Mouse (Mus musculus) right cerebral cortex, postnatal 25 days (tissue): Measurements from ENCODE around the gene Fbll1.
A peak's percentile ranks its signal among the peaks of the same experiment; 100 is the strongest.
"Not testable (repeated sequence)": the region's sequence is repeated elsewhere in the genome, so short reads cannot be mapped to it uniquely, and the experiment has no call there.

Experiments used
- DNase-seq: peaks from one replicate; pipeline ENCODE4 v3.0.0; 2022

The Fbll1 gene

DNA sequence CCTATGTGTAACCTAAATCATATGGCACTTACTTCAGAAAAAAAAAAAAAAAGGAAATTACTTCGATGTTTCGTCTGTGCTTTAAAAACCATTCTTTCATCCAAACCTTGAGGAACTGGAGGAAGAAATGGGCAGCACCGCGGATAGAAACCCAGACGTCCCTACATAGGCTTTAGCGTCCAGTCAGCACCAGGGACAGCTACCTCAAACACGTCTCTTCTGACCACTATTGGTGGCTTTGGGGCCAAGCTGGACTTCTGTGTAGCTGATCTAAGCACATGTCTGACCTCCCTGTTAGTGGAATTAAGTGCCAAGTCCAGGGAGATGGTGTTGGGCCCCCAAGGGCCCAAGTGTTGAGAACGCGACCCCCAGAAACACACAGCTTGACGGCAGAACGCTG, at the start of gene Fbll1:
TSS of gene Fbll1 (minus strand) at position 11 of the 400 bp plus-strand sequence.
- DNase-seq, result no peak

DNA sequence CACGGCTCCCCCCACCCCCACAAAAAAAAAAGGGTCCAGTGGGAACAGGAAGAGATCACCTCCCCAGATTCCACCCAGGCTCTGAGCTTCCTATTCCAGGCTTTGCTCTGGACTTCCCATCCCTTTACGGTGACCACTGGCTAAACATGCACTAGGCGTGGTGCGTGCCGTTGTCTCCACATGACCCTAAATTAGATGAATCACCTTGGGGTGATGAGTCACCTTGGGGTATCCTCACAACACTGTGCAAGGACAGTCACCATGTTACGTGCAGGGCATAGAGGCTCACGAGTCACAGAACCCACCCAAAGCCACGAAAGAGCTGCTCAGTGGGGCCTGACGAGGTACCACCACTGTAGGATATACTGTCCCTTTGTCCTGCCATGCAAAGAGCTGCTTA, 45.6 kb upstream of the Fbll1 start:
- no peak for DNase-seq

- DNase-seq, result not testable (repeated sequence)
Measured at GRCm38 (mm10) chr11:35842560-35842959, 43.9 kb upstream of the Fbll1 start.

- DNase-seq, result no peak
Measured at GRCm38 (mm10) chr11:35841738-35842325, 43.1 kb upstream of the Fbll1 start.

DNA sequence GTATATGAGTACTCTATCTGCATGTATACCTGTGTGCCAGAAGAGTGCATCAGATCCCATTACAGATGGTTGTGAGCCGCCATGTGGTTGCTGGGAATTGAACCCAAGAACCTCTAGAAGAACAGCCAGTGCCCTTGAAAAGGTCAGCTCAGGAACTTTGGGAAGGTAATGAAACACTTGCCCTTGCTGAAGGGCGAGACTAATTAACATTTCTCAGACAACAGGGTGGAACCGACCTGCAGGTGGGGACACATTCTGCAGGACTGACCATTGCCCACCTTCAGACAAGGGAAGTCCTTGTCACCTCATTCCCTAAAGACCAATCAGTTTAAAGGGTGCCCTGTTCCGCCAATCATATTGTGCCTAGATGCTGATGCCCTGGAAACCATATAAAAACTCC, 42.1 kb upstream of the Fbll1 start:
- not testable (repeated sequence) for DNase-seq

- no peak for DNase-seq
Measured at GRCm38 (mm10) chr11:35840282-35840681, 41.6 kb upstream of the Fbll1 start.

DNA sequence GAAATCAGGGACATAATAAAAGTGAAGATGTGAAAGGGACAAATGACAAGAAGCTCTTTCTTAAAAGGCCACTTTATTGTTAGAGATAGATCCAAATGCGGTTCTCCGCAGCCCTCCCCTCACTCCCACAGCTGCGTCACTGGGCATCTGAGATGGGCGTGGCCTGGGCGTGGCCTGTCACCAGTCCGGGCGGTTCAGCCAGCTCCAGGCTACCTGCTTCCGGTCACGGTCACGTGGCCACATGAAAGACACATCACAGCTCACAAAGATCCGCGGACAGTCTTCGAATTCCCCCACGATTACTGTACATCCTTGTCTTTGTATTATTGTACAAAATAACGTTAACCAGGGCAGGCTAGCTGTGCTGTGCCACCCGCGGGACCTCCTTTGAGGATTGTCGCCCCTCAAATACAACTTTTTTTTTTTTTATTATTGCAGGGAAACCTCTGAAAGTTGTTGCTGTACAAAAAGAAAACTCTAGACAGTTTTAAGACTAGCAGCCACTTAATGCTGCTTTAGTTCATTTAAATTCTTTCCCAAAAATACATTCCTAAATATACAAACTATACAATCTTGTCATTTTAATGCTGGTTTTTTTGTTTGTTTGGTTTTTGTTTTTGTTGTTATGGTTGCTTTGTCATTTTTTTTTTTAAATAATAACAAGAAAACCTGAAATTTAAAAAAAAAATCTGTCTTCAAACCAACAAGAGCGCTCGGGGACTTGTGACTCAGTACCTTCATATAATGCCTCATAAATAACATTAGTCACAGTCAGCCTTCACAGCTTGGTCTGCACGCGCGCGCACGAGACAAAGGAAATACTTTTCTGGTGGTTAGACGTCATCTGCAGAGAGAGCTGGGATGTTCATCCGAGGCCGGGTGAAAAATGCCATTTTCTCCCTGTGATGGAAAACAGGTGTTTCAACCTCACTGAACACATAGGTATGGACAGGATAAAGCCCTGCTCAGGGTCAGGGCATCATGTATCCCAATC, 40.0 kb upstream of the Fbll1 start:
- DNase-seq, result peak; percentile 67

DNA sequence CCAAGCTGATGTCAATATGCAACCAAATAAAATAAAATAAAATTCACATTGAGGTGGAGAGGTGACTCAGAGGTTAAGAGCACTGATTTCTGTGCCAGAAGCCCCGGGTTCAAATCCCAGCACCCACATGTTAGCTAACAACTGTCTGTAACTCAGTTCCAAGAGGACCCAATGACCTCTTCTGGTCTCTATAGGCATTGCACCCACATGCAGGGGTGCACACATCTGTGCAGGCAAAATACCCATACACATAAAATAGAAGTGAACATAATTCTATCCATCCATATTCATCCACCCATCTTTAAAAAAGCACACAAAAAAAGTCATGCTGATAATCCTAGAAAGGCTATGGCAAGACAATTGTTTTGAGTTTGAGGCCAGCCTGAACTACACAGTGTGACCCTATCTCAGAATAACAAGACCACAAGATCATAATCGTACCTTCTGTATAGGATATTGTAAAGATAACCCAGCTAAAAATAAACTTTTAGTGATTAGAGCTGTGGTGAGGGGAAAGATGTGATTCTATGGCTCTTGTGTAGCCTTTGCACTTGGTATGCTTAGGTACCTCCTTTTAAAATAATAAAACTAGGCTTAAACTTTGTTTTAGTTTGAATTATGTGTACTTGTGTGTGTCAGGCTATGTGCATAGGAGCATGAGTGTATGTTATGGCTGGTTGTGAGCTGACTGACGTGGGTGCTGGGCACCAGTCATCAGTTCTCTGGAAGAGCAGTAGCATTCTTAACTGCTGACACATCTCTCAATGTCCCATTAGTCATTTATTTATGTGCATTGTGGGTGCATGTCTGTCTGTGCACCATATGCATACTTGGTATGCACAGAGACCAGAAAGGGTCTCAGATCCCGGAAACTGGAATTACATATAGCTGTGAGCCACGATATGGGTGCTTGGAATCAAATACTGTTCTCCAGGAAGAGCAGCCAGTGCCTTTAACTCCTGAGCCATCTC, 38.8 kb upstream of the Fbll1 start:
- no peak for DNase-seq

DNA sequence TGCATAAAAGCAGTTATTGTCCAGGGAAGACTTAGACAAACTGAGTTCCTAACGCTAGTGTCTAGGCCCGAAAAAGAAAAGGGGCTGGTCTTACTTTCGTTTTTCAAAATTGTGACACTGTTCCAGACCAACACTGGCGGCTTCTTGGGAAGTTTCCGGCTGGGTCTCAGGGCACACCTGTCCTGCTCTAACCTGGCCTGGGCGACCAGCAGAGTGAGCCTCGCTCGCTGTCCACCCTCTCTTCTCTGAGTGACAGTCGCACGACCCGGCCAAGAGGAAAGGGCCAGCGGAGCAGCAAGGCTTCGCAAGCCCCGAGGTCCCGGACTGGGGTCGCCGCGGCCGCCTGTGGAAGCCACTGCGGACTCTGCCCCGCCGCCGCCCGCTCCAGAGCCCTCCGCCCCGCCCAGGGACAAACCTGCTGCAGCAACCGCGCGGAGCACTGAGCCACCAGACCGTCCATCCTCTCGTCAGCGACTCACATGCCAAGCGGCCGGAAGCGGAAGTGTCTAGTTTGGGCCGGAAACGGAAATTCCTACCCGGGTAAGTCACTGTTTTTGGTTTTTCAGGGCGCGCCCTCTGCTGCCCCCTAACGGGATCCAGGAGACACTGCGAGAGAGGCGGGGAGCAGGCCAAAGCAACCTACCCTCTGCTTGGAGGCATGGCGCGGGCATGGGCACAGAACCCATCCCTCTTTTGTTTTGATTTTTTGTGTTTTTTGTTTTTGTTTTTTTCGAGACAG, 35.5 kb upstream of the Fbll1 start, which contains the start of gene Rars:
TSS of gene Rars (minus strand) at position 485 of the 739 bp plus-strand sequence.
- peak; percentile 90 for DNase-seq

DNA sequence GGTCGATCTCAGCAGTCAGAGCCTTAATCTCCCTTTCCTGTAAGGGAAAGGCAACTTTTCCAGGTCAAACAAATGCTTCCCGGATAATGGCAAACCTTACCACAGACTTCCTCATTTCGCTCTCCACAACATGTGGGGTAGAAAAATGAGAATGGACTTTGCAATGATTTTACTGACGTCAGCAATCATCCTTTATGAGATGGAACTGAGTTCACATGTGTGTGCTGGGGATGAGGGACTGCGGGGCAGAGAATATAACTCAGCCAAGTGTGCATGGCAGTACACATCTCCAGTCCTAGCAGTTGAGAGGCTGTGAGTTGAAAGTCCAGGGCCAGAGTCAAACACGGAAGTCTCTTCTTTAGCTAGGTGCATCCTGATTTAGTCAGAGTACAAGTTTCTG, 34.6 kb upstream of the Fbll1 start:
- DNase-seq, result no peak

- no peak for DNase-seq
Measured at GRCm38 (mm10) chr11:35832139-35832538, 33.5 kb upstream of the Fbll1 start.

GRCm38 (mm10) chr11:35827714-35828113, 29.0 kb upstream of the Fbll1 start:
- no peak for DNase-seq

GRCm38 (mm10) chr11:35816316-35816715, 17.6 kb upstream of the Fbll1 start:
- DNase-seq, result no peak

- DNase-seq, result no peak
Measured at GRCm38 (mm10) chr11:35811458-35811857, 12.8 kb upstream of the Fbll1 start.

- DNase-seq, result no peak
Measured at GRCm38 (mm10) chr11:35801332-35801731, 2.6 kb upstream of the Fbll1 start.

DNA sequence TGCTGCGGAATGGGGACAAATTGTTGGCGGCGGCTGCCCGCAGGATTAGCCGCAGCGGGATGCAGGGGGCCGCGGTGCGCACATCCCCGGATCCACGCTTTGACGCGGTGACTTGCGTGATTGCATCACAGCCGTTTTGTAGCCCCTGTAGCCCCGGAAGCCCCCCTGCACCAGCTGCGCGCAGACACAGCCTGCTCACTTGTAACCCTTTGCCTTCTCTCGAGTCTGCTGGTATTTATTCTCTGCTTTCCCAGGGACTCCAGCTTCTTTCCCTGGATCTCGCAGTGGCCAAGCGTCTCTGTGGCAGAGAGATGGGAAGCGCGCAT, 226 bp downstream of the Fbll1 start:
- peak; percentile 83 for DNase-seq

- DNase-seq, result peak; percentile 44
Measured at GRCm38 (mm10) chr11:35797751-35798494, 761 bp downstream of the Fbll1 start.

- not testable (repeated sequence) for DNase-seq
Measured at GRCm38 (mm10) chr11:35792800-35793199, 5.9 kb downstream of the Fbll1 start.

DNA sequence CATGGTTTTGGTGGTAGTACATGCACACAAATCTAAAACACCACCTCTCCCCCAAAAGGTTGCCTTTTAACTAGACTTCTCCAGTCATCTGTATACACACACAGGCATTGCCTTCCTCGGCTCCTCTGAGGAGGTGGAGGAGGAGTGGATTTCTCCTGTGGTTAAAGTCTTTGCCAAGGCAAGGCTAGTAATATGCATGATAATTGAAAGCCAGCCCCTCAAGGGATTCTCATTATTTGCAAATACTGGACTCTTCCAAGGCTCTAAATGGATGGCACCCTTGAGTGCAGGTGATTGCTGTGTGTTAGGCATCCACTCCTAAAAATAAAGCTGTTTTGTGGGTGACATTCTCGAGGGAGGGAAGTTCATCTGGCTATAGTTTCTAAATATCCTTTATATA, 10.2 kb downstream of the Fbll1 start:
- no peak for DNase-seq

DNA sequence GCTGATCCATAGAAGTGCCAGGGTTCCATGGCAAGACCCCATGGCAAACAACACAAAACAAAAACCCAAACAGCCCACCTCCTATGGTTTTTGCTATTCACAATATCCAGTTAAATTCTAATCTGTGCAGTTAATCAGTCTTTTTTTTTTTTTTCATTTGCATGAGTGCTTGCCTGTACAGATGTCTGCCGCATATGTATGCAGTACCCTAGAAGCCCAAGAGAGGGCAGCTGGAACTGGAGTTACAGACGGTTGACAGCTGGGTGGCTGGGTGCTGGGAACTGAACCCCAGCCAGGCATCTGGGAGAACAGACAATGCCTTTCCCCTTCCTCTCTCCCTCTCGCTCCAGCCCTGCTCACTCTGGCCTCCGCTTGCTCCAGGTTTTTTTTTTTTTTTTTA, 14.1 kb downstream of the Fbll1 start:
- DNase-seq, result no peak

- no peak for DNase-seq
Measured at GRCm38 (mm10) chr11:35784002-35784401, 14.7 kb downstream of the Fbll1 start.

DNA sequence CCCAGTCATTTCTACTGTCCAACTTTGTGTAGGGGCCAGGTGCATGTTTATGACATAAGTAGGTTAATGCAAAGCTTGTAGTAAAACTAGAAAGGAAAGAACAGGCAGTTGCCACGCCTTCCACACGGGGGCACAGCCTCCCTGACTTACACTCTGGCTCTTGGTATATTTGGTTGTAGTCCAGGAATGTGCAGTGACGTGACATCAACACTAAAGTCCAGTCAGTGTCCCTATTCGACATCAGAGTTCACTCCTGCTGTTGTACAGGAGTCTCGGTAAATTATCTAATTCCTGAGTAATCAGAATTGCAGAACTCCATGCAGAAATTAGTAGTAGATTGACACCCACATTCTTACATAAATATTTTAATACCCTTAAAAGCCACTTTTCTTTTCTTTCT, 15.6 kb downstream of the Fbll1 start:
- DNase-seq, result no peak
